Mouse (Mus musculus) olfactory bulb, adult 2 months (tissue): Measurements from ENCODE around the gene Xylt1.

ENCODE experiments used
- CTCF ChIP-seq: fragments of 200-500 bp; IDR thresholded peaks from 2 replicates; pipeline ENCODE4 v1.5.1; 2012; ENCODE audit warnings: low read depth, mild to moderate bottlenecking, low read length, moderate library complexity; ENCODE audit not compliant: insufficient read depth
- POLR2A ChIP-seq: fragments of 200-500 bp; IDR thresholded peaks from 2 replicates; pipeline ENCODE4 v1.6.1; 2012; ENCODE audit warnings: mild to moderate bottlenecking, low read depth, low read length, moderate library complexity; ENCODE audit not compliant: insufficient read depth

GRCm38 (mm10) chr7:117524430-117525214, 143.8 kb downstream of the Xylt1 start:
- no peak for TF ChIP-seq CTCF
- TF ChIP-seq POLR2A, result no peak
